Mouse (Mus musculus) heart, postnatal 4 days (tissue): ENCODE results near the gene Parn. TPM values are rescaled to one million over a fixed set of nuclear protein-coding genes. Genes with fewer than 3 reads are reported as not detected.
"Not testable (repeated sequence)": the region's sequence is repeated elsewhere in the genome, so short reads cannot be mapped to it uniquely, and the experiment has no call there.

Source experiments
- DNase-seq: peaks from one replicate; pipeline ENCODE4 v3.0.0; 2021
- total RNA-seq, 2 experiments: library from RNA; stranded (reverse); gene quantifications; 2 replicates each; pipeline ENCODE4 v1.2.3; 2021

Parn gene
- total RNA-seq = 10 to 100 TPM; 19.3 to 21.2 TPM

GRCm38 (mm10) chr16:13667878-13668343 lies at the start of gene Parn:
Parn (minus strand) TSS chr16:13668170.
- DNase-seq = peak; percentile 93

DNA sequence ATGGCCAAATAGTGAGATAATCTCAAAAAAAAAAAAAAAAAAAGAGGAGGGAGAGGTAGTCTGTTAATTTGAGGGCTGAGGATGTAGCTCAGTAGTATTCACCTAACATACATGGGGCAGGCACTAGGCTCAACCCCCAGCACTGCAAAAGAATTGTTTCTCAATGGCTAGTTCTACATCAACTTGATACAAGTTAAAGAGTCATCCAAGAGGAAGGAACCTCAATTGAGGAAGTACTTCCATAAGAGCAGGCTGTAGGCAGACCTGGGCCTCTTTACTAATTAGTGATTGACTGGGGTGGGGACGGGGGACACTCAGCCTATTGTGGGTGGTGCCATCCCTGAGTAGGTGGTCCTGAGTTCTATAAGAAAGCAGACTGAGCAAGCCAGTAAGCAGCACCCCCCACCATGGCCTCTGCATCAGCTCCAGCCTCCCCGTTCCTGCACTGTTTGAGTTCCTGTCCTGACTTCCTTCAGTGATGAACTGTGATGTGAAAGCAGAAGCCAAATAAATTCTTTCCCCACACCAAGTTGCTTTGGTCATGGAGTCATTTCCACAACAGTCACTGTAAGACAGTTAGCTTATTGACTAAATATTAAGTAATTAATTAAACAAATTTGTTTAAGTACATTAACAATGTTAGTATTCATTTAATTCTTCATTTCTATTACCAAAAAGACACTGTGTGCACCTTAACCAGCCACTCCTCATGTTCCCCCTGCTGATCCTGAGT lies 49.0 kb upstream of the Parn start:
- no peak for DNase-seq

DNA sequence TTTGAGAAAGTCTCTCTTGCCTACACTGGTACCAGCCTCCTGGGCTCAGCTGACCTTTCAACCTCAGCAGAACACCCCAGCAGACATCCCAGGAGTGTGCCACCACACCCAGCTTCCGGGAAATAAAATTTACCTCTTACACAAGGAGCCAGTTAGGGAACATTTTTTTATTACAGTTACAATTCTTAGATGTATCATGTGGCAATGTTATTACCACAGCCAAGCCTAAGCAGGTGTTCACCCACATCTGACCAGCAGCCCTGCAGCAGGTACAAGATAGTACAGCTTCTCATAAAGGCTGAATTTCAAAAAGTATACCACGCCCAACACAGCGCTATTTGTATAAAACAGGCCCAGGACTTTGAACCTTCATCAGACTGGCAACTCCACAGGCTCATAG lies 46.9 kb upstream of the Parn start:
- DNase-seq = no peak

DNA sequence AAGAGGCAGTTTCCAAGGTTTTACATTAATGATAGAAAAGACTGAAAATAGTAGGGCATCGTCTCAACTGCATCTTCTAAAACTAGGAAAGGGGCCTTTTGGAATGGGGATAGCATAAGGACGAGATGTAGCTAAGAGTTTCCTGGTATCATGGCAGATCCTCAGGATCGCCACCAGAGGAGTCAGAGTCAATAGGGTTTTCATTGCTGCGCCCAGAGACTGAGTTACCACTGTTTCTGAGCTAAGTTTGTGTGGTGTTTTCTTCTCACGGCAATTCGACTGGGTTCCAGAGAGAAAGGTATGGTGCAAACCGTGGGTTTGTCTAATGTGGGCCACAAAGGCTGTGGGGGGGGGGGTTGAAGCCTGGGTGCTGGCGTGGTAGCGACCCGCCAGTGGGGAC lies 36.7 kb upstream of the Parn start:
- no peak for DNase-seq

DNA sequence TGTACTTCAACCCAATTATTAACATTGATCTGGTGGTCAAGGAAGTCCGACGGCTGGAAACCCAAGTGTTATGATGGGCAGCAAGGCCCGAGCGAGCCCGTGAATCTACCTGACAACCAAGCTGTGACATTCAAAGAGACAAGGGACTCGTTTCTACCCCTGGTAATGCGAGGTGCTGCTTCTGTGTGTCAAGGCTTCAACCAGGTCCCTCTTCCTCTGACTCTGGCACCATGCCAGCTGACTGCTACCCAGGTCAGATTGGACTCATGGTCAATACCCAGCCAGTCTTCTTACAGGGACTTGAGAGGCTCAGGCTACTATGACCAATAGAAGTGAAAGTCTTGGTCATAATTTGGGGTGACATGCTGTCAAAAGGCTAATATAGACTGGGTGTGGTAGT lies 34.2 kb upstream of the Parn start:
- DNase-seq = peak; percentile 22

GRCm38 (mm10) chr16:13698998-13699397 lies 31.0 kb upstream of the Parn start:
- DNase-seq = no peak

- no peak for DNase-seq
Measured at GRCm38 (mm10) chr16:13678601-13679319, 10.8 kb upstream of the Parn start.

DNA sequence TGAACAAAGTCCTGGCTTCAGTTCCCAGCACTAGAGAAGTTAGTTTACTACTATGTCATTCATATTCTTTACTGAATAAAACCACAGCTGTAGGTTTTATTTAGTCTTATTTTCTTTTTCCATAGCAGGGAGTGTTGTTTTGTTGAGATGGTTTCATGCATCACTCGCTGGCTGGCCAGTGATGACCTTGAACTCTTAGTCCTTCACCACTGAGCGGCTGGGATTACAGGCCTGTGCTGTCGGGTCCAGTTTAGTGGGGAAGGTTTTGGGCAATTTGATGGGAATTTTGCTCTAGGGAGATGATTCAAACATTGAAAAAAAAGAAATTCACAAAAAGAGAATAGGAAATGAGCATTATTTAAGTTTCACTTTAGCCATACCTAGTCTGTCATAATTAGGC lies 6.5 kb upstream of the Parn start:
- DNase-seq = no peak

GRCm38 (mm10) chr16:13673114-13673513 lies 5.1 kb upstream of the Parn start:
- no peak for DNase-seq

DNA sequence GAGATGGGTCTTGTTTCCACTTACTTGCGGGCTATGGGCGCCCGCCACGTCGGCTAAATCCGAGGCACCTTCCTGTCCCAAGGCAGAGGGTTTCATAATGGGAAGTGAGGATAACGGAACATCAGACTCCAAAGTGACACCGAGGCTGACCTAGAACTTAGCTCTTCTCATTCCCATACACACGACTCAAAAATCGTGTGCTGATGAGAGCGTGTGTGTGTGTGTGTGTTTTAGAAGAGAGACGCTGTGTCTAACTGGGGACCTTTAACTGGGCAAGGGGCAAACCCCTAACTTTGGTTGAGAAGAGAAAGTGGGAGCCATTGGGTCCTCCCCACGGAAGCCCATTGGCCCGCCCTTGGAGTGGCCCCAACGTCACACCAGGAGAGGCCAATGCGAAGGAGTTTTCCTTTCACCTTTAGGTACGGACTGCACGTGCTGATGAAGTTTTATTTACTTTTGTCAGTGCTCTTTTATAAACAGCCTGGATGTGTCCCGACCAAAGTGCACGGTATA lies 4.5 kb upstream of the Parn start:
- peak; percentile 75 for DNase-seq

DNA sequence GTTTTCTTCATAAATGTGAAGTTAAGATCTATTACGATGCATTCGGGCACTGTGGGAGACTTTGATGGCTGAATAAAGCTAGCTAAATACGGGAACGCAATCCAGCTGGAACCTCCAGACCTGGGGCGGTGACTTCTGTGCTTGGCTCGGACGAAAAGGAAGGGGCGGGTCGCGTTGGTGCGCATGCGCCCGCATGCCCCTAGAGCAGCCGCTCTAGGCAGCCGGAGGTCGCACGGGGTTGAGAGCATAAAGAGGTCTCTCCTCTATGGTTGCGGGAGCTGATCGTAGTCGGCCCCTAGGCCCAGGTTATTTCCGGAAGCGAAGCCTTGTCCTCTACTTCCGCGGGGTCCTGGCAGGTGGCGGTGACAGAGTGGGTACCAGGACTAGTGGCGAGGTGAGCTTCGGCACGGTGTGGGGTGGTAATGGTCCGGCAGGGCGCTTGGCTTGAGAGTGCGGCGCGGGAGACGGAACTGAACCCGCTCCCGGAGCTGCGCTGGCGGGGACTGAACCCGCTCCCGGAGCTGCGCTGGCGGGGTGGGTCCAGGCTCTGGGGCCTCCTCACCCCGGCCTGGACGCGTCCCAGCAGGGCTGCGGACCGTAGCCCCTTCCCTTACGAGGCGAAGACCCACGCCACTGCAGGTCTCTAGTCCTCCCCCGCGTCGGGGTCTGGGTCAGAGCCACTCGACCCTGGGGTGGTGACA lies 3.9 kb upstream of the Parn start, which contains the start of the genes Bfar and 3110001I22Rik:
Gene Bfar, plus strand, starts transcription at position 174 of the 701 bp plus-strand sequence.
Gene 3110001I22Rik, plus strand, starts transcription at position 245 of the 701 bp plus-strand sequence.
- peak; percentile 92 for DNase-seq

GRCm38 (mm10) chr16:13670896-13671295 lies 2.9 kb upstream of the Parn start:
- DNase-seq = not testable (repeated sequence)

- DNase-seq = no peak
Measured at GRCm38 (mm10) chr16:13669282-13669681, 1.3 kb upstream of the Parn start.

GRCm38 (mm10) chr16:13668402-13669108 lies 585 bp upstream of the Parn start:
- DNase-seq = no peak

GRCm38 (mm10) chr16:13660736-13661135 lies 7.2 kb downstream of the Parn start:
- no peak for DNase-seq

GRCm38 (mm10) chr16:13658886-13659285 lies 9.1 kb downstream of the Parn start:
- DNase-seq = no peak

DNA sequence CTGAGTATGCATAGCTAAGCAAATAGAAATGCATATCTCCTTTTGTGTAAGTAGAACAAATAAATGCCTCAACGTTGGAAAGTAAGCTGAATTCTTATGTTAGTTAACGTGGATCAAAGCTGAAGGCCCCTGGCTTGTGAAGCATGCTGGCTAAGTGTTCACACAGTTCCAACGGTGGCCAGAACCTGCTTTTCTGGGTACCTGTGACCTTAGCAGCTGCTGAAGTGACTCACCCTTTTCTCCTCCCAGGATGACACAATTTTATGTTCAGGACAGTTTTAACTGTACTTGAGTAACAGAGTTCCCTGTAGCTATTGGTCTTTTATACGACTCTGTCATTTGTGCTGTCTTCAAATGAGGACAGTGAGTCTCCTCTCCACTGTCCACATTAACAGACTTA lies 22.0 kb downstream of the Parn start:
- DNase-seq = no peak

GRCm38 (mm10) chr16:13644474-13644873 lies 23.5 kb downstream of the Parn start:
- no peak for DNase-seq

DNA sequence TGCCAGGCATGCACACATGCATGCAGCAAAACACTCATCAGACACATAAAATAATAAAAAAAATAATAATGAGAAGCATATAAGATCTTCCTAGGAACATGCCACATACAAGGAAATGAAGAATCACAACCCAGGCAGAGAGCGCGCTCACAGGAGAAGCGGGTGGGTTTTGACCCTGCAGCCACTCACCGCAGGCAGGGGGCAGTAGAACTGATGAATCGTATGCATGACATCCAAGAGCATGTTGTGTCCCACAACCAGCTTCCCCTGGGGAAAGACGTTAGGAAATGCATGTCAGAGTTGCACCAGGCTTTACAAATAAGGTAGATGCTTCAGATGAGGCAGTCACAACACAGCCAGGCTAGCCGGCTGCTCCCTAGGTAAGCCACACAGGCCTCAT lies 27.9 kb downstream of the Parn start:
- peak; percentile 20 for DNase-seq

DNA sequence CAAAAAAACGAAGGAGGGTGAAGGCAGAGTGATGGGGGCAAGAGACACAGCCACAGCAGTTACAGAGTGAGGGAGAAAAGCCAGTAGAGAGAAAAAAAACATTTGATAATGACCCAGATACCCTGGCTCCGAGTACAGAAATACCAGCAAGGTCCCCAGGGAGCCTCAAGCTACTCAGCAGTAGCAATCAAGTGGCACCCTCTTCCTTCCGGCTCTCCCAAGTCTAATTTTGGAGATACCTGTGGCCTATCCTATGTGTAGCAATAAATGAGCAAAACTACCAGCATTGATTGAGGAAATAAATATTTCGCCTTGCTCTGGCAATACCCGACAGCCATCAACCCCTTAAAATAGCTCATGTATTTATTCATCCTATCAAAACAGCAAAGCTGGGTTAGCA lies 28.5 kb downstream of the Parn start:
- no peak for DNase-seq

DNA sequence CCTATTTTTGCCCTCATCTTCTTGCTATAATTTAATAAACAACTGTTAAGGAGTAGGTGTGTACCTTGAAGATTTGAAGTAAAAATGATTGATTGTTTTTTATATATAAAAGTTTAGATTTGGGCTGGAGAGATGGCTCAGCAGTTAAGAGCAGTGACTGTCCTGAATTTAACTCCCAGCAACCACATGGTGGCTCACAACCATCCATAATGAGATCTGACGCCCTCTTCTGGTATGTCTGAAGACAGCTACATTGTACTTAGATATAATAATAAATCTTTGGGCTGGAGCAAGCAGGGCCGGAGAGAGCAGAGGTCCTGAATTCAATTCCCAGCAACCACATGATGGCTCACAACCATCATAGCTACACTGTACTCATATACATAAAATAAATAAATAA lies 29.8 kb downstream of the Parn start:
- DNase-seq = not testable (repeated sequence)

GRCm38 (mm10) chr16:13628345-13628744 lies 39.6 kb downstream of the Parn start:
- DNase-seq = peak; percentile 10
